Mouse (Mus musculus) CH12.LX (cell line): ENCODE measurements at regions not wholly inside any gene's neighbourhood (a gene's known extent, or its start where the extent isn't known, plus 50 kb on each side); places are given as distances from the start of the nearest gene placed in this dataset.

Experiments used
- DNase-seq: peaks from one replicate; pipeline ENCODE4 v3.0.0-alpha.2; 2013; ENCODE audit errors: extremely low read depth
- H3K27ac ChIP-seq: 2 replicates; pipeline ENCODE4 v1.5.1; 2012; ENCODE audit warnings: low read depth, mild to moderate bottlenecking, control low read depth, moderate library complexity; ENCODE audit not compliant: insufficient read depth
- H3K27me3 ChIP-seq: replicated peaks from 2 replicates; pipeline ENCODE3; 2012; ENCODE audit warnings: inconsistent platforms
- H3K36me3 ChIP-seq, 2 experiments: replicated peaks in 1 of 2; 2 replicates each; pipeline versions ENCODE3 to v1.6.1; 2012; ENCODE audit warnings: inconsistent platforms in 1 of 2, low read length in 1 of 2, mild to moderate bottlenecking in 1 of 2, mixed read lengths in 1 of 2, moderate library complexity in 1 of 2; ENCODE audit not compliant: control insufficient read depth in 1 of 2, insufficient read depth in 1 of 2
- H3K4me1 ChIP-seq, 2 experiments: 2 replicates each; pipeline ENCODE4 v1.6.1; 2012; ENCODE audit warnings: inconsistent platforms in 1 of 2, moderate library complexity in 1 of 2; ENCODE audit not compliant: insufficient read depth in 2 of 2, control insufficient read depth in 1 of 2
- H3K4me2 ChIP-seq: 2 replicates; pipeline ENCODE4 v1.6.1; 2012; ENCODE audit warnings: low read depth, mild to moderate bottlenecking, control low read depth; ENCODE audit not compliant: poor library complexity, insufficient read depth, severe bottlenecking
- H3K4me3 ChIP-seq, 3 experiments: fragments of 150-350 bp in 1 of 3; sonication (generic) in 1 of 3; replicated peaks in 1 of 3; 2 replicates each; pipeline versions ENCODE3 to v1.5.1; 2011 to 2012; ENCODE audit warnings: low read depth in 2 of 3, low read length in 2 of 3, mild to moderate bottlenecking in 2 of 3, moderate library complexity in 2 of 3, control low read depth in 1 of 3, improper control_type of control experiment in 1 of 3, inconsistent platforms in 1 of 3, mixed read lengths in 1 of 3; ENCODE audit not compliant: poor library complexity in 1 of 3
- H3K79me2 ChIP-seq: replicated peaks from 2 replicates; pipeline ENCODE4 v1.6.1; 2012; ENCODE audit warnings: mild to moderate bottlenecking, moderate library complexity; ENCODE audit not compliant: control insufficient read depth, poor library complexity, insufficient read depth, severe bottlenecking; ENCODE audit errors: extremely low read depth
- H3K9ac ChIP-seq: 2 replicates; pipeline ENCODE4 v1.6.1; 2012; ENCODE audit warnings: low read depth, mild to moderate bottlenecking, control low read depth, moderate library complexity; ENCODE audit not compliant: insufficient read depth
- H3K9me3 ChIP-seq: replicated peaks from 2 replicates; pipeline ENCODE3; 2012; ENCODE audit warnings: low read length, inconsistent platforms, mixed read lengths
- CHD1 ChIP-seq: IDR thresholded peaks from 2 replicates; pipeline ENCODE4 v1.6.1; 2012; ENCODE audit warnings: low read depth, low read length, improper control_type of control experiment, inconsistent platforms
- ELF1 ChIP-seq: IDR thresholded peaks from 2 replicates; pipeline ENCODE4 v1.6.1; 2014; ENCODE audit warnings: low read depth, mild to moderate bottlenecking, inconsistent platforms, low read length, improper control_type of control experiment
- EP300 ChIP-seq: IDR thresholded peaks from 2 replicates; pipeline ENCODE4 v1.6.1; 2011; ENCODE audit warnings: low read length, improper control_type of control experiment
- GABPA ChIP-seq: IDR thresholded peaks from 2 replicates; pipeline ENCODE4 v1.6.1; 2012; ENCODE audit warnings: low read depth, low read length, improper control_type of control experiment, inconsistent platforms; ENCODE audit not compliant: insufficient replicate concordance
- IRF4 ChIP-seq: IDR thresholded peaks from 2 replicates; pipeline ENCODE4 v1.6.1; 2014; ENCODE audit warnings: low read depth, mild to moderate bottlenecking, inconsistent platforms, low read length, improper control_type of control experiment
- MAFK ChIP-seq: IDR thresholded peaks from 2 replicates; pipeline ENCODE4 v1.6.1; 2011; ENCODE audit warnings: low read length, improper control_type of control experiment; ENCODE audit not compliant: insufficient replicate concordance
- MEF2A ChIP-seq: IDR thresholded peaks from 2 replicates; pipeline ENCODE4 v1.6.1; 2014; ENCODE audit warnings: low read depth, mild to moderate bottlenecking, inconsistent platforms, low read length, improper control_type of control experiment, borderline replicate concordance
- MXI1 ChIP-seq: IDR thresholded peaks from 2 replicates; pipeline ENCODE4 v1.6.1; 2011; ENCODE audit warnings: mild to moderate bottlenecking, low read depth, low read length, improper control_type of control experiment
- MYC ChIP-seq: IDR thresholded peaks from 2 replicates; pipeline ENCODE4 v1.6.1; 2011; ENCODE audit warnings: low read depth, mild to moderate bottlenecking, improper control_type of control experiment, low read length
- NELFE ChIP-seq: IDR thresholded peaks from 2 replicates; pipeline ENCODE4 v1.6.1; 2011; ENCODE audit warnings: low read depth, low read length, improper control_type of control experiment
- NRF1 ChIP-seq: IDR thresholded peaks from 2 replicates; pipeline ENCODE4 v1.6.1; 2014; ENCODE audit warnings: low read depth, mild to moderate bottlenecking, inconsistent platforms, low read length, improper control_type of control experiment, moderate library complexity
- PAX5 ChIP-seq: IDR thresholded peaks from 2 replicates; pipeline ENCODE4 v1.6.1; 2012; ENCODE audit warnings: low read length, inconsistent platforms, mixed read lengths
- POLR2AphosphoS2 ChIP-seq: IDR thresholded peaks from 2 replicates; pipeline ENCODE4 v1.6.1; 2011; ENCODE audit warnings: low read depth, low read length, improper control_type of control experiment
- RAD21 ChIP-seq: IDR thresholded peaks from 2 replicates; pipeline ENCODE4 v1.6.1; 2011; ENCODE audit warnings: low read depth, mild to moderate bottlenecking, low read length, improper control_type of control experiment, moderate library complexity
- RCOR1 ChIP-seq: conservative IDR thresholded peaks from 2 replicates; pipeline ENCODE4 v1.6.1; 2012; ENCODE audit warnings: low read depth, mild to moderate bottlenecking, inconsistent platforms, low read length, improper control_type of control experiment
- SIN3A ChIP-seq: IDR thresholded peaks from 2 replicates; pipeline ENCODE4 v1.6.1; 2012; ENCODE audit warnings: low read length, improper control_type of control experiment, inconsistent platforms
- SMC3 ChIP-seq: IDR thresholded peaks from 2 replicates; pipeline ENCODE4 v1.6.1; 2011; ENCODE audit warnings: low read depth, low read length, improper control_type of control experiment
- TCF12 ChIP-seq: IDR thresholded peaks from 2 replicates; pipeline ENCODE4 v1.6.1; 2014; ENCODE audit warnings: low read depth, mild to moderate bottlenecking, inconsistent platforms, low read length, improper control_type of control experiment
- UBTF ChIP-seq: IDR thresholded peaks from 2 replicates; pipeline ENCODE4 v1.6.1; 2012; ENCODE audit warnings: low read depth, mild to moderate bottlenecking, inconsistent platforms, low read length, improper control_type of control experiment, moderate library complexity
- USF1 ChIP-seq: IDR thresholded peaks from 2 replicates; pipeline ENCODE4 v1.6.1; 2014; ENCODE audit warnings: low read depth, mild to moderate bottlenecking, inconsistent platforms, low read length, improper control_type of control experiment
- USF2 ChIP-seq: conservative IDR thresholded peaks from 2 replicates; pipeline ENCODE4 v1.6.1; 2011; ENCODE audit warnings: low read depth, low read length, improper control_type of control experiment
- ZKSCAN1 ChIP-seq: IDR thresholded peaks from 2 replicates; pipeline ENCODE4 v1.6.1; 2012; ENCODE audit warnings: low read depth, inconsistent platforms, low read length, improper control_type of control experiment, borderline replicate concordance
- ZNF384 ChIP-seq: IDR thresholded peaks from 2 replicates; pipeline ENCODE4 v1.6.1; 2012; ENCODE audit warnings: low read depth, low read length, improper control_type of control experiment, inconsistent platforms
- dilution Hi-C: fragments of 300-500 bp; cut with MboI; formaldehyde crosslinking; loops from 2 replicates; pipeline ENCODE4 v1.14.3; 2020; ENCODE audit warnings: low sequenced_read_pairs; ENCODE audit not compliant: extremely low pct_unique_long_range_greater_than_20kb, extremely low pct_ligation_motif_present
- in situ Hi-C: fragments of 300-500 bp; cut with MboI; formaldehyde crosslinking; loops from 3 replicates; pipeline ENCODE4 v1.14.3; 2019; ENCODE audit warnings: low sequenced_read_pairs, low pct_ligation_motif_present, low pct_unique_long_range_greater_than_20kb, mixed read lengths

- peak overlapping the region; percentile 6; the same call in 1 of the 2 replicates for H3K4me2 ChIP-seq
- in situ Hi-C loops, result no loop called here
- no peak for TF ChIP-seq MYC
- TF ChIP-seq TCF12, result no peak
- TF ChIP-seq PAX5, result no peak
- no peak for TF ChIP-seq USF2
- no peak for TF ChIP-seq RCOR1
- TF ChIP-seq NELFE, result no peak
- no peak for TF ChIP-seq MXI1
- no peak for TF ChIP-seq ELF1
- no peak for TF ChIP-seq GABPA
- no peak for TF ChIP-seq CHD1
- TF ChIP-seq MAFK, result no peak
- no peak for TF ChIP-seq ZNF384
- TF ChIP-seq, all 38 proteins: peak for 0
- H3K4me1 ChIP-seq, result no peaks in the 10 kb centered on the region
- no peak overlapping the region for H3K4me3 ChIP-seq
- DNase-seq, result no peak
- no peaks in the 10 kb centered on the region for H3K79me2 ChIP-seq
- no peak overlapping the region for H3K9ac ChIP-seq
- no peaks in the 10 kb centered on the region for H3K36me3 ChIP-seq
- dilution Hi-C loops, result no loop called here
- H3K27ac ChIP-seq, result no peak overlapping the region
- H3K9me3 ChIP-seq, result no peaks in the 10 kb centered on the region
- no peaks in the 10 kb centered on the region for H3K27me3 ChIP-seq
Observed at GRCm38 (mm10) chr1:63929362-63930125, 160.5 kb upstream of the 4933402D24Rik start.

GRCm38 (mm10) chr1:63928850-63929249 is 159.8 kb upstream of the 4933402D24Rik start:
- H3K27me3 ChIP-seq, result no peaks in the 10 kb centered on the region
- no peak overlapping the region for H3K9ac ChIP-seq
- in situ Hi-C loops (no loop called here), dilution Hi-C loops (no loop called here)
- TF ChIP-seq USF1, result no peak
- no peak for TF ChIP-seq NRF1
- TF ChIP-seq SMC3, result no peak
- TF ChIP-seq UBTF, result no peak
- no peak for TF ChIP-seq ZKSCAN1
- TF ChIP-seq RCOR1, result no peak
- TF ChIP-seq MEF2A, result no peak
- TF ChIP-seq POLR2AphosphoS2, result no peak
- no peak for TF ChIP-seq EP300
- no peak for TF ChIP-seq IRF4
- no peak for TF ChIP-seq TCF12
- TF ChIP-seq ELF1, result no peak
- TF ChIP-seq RAD21, result no peak
- TF ChIP-seq CHD1, result no peak
- TF ChIP-seq SIN3A, result no peak
- no peak for TF ChIP-seq MXI1
- no peaks in the 10 kb centered on the region for H3K79me2 ChIP-seq
- peak overlapping the region; percentile 38; the same call in 1 of the 2 replicates for H3K4me2 ChIP-seq
- no peaks in the 10 kb centered on the region for H3K9me3 ChIP-seq
- H3K4me1 ChIP-seq, result no peaks in the 10 kb centered on the region
- DNase-seq, result no peak
- no peaks in the 10 kb centered on the region for H3K36me3 ChIP-seq
- H3K4me3 ChIP-seq, result no peak overlapping the region
- no peak overlapping the region for H3K27ac ChIP-seq
